Mouse (Mus musculus): ENCODE data around the gene Stxbp4.

Stxbp4 gene

DNA sequence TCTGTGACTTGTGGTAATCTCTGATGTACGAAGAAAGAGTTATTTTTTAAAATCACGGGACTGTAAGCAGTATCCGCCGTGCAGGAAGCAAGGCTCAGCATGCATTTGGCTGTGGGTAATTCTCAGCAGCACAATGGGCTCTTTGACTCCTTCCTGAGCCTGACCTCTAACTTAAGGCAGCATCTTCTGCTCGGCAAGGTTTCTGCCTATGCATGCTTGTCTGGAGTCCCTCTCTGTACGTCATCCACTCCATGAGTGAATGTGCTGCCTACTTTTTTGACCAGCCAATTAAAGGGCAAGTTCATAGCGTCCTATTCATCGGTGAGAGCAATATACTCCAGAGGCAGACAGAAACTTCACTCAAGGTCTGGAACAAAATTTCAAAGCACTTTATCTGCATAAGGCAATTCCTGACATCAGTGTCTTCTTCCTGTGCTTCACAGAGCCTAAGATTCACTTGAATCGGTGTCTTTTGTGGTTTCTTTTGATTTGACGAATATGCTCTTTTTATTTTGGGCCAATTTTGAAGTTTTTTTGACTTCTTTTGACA lies 173.8 kb downstream of the Stxbp4 start:
- DNase-seq (ENCODE audit: low spot score in 2 of 2): no peak

DNA sequence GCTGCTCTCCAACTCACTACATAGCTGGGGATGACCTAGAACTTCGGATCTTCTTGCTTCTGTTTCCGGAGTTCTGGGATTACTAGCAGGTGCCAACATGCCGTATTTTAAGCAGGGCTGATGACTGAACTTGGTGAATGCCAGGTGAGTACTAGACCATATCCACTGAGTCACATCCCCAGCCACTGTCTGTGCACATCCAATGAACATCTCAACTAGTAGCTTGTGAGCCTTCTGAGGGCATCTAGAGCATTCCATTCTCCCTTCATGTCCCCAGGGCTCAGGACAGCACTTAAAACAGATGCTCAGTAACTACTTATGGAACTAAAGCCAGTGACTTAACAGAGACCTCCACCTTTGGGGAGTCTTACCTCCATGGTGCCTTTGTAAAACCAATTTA lies 177.4 kb downstream of the Stxbp4 start:
- no peak for DNase-seq (ENCODE audit: low spot score in 2 of 2)

DNA sequence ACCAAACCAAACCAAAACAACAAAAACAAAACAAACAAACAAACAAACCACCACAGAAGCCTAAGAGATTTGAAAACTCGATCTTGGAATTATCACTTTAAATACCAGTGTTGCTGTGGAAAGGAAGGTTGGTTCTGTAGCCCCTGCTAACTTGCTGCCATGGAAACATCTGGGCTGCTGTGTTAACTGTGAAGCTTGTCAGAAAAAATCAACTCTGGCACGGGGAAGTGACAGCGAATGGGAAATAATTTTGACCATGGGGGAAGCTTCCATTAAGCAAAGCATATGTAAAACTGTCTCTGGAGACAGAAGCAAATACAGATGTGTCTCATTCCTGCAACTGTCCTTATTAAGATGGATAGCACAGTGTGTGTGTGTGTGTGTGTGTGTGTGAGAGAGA lies 185.8 kb downstream of the Stxbp4 start:
- DNase-seq (ENCODE audit: low spot score in 2 of 2): no peak

DNA sequence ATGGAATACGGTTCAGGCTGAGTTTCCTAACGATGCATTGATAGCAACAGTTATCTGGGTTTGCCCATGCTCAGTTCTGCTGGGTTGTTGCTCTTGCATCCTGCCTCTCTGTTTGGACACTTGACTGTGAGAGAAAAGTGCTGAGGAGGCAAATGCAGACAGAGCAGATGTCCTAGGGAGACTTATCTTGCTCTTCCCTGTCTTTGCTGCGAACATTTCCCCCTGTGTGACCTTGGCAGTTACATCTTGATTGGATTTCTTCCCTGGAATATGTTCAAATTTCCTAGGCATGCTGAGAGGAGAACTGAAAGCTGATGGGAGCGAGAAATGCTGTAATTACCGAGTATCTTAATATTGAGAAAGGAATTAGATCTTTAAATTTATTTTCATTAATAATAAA lies 186.4 kb downstream of the Stxbp4 start:
- DNase-seq (ENCODE audit: low spot score in 2 of 2): no peak

DNA sequence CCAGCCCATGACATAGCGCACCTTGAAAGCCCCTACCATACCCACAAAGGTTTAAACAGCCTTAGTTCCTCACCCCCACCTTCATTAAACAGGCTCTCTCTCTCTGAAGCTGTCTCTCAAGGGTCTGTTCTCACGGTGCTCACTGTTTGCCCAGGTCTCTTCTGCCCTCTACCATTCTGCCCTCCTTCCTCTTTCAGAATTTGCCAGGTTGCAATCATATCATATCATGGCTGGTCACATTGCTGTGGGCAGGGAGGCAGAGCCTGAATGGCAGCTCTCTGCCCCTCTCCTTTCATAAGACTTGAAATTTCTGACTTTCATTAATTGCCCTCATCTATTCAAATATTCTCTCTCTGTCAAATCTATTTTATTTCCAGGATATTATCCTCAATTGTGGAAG lies 195.4 kb downstream of the Stxbp4 start:
- DNase-seq (ENCODE audit: low spot score in 2 of 2): no peak

DNA sequence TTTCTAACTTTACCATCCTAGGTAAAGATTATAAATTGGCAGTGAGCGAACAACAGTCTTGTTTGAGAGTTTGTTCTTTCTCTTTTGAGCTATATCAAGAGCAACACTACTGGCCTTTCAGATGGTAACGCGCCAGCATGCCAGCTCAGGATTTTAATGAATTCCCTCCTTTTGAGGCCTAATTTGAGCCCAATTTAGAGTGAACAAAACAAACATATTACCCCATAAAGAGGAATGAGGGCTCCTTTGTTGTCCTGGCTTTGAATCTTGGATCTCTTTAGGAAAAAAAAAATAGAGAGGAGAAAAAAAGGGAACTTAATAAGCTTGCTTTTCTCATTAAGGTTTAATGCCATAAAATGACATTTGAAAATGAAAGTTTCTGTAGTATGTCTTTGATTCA lies 197.0 kb downstream of the Stxbp4 start:
- DNase-seq (ENCODE audit: low spot score in 2 of 2): no peak

DNA sequence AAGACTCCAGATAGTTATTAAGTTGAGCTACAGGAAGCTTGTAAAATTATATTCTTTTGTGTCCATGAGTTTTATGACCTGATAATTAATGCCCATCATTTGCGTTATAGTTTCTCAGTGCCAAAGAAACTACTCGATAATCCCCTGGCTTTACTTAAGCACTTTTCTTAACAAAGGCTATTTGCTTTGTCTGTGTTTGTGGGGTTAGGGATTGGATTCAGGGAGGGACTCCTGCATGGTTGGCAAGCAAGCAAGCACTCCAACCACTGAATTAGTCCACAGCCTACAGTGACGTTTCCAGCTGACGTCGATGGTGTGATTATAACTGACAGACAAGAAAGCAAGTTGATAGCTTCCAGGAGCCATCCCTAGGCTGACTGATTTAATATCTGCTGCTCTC lies 199.1 kb downstream of the Stxbp4 start:
- no peak for DNase-seq (ENCODE audit: low spot score in 2 of 2)
